Mouse (Mus musculus) erythroblast, embryonic 14.5 days (primary cell): ENCODE measurements around the gene Ksr1. TPM values are rescaled to one million over a fixed set of nuclear protein-coding genes. Genes with fewer than 3 reads are reported as not detected.

ENCODE experiments used
- H3K27me3 ChIP-seq: 2 replicates; pipeline ENCODE4 v1.6.1; 2012; ENCODE audit warnings: inconsistent platforms; ENCODE audit not compliant: control insufficient read depth
- H3K36me3 ChIP-seq: 2 replicates; pipeline ENCODE4 v1.6.1; 2012; ENCODE audit warnings: mild to moderate bottlenecking, inconsistent platforms; ENCODE audit not compliant: control insufficient read depth
- H3K4me1 ChIP-seq: 2 replicates; pipeline ENCODE4 v1.6.1; 2012; ENCODE audit warnings: inconsistent platforms; ENCODE audit not compliant: control insufficient read depth
- H3K4me3 ChIP-seq: replicated peaks from 2 replicates; pipeline ENCODE3; 2012; ENCODE audit warnings: moderate library complexity, mild to moderate bottlenecking, inconsistent platforms
- H3K9me3 ChIP-seq: 2 replicates; pipeline ENCODE4 v1.6.1; 2012; ENCODE audit warnings: low read length, inconsistent platforms, mixed read lengths; ENCODE audit not compliant: control insufficient read depth
- GATA1 ChIP-seq: IDR thresholded peaks from 2 replicates; pipeline ENCODE4 v1.6.1; 2012; ENCODE audit warnings: low read length, inconsistent platforms, mixed read lengths
- TAL1 ChIP-seq: IDR thresholded peaks from 3 replicates; pipeline ENCODE4 v1.6.1; 2012; ENCODE audit warnings: low read length, inconsistent platforms, mixed read lengths
- polyA plus RNA-seq: library from polyadenylated mRNA; stranded (reverse); fragments of >175 nt; gene quantifications from 2 replicates; pipeline ENCODE4 v1.2.3, GENCODE M21; 2012

Ksr1 gene
- polyA plus RNA-seq, 1 experiment = 4.4 TPM

- Histone ChIP-seq H3K9me3 (no peaks in the 10 kb centered on the region), H3K27me3 (no peaks in the 10 kb centered on the region), H3K4me1 (0 out of 2 replicates have a peak, but pooled peaks cover 1% of the 10 kb centered on the region), H3K4me3 (no peak overlapping the region), H3K36me3 (peaks cover 12% of the 10 kb centered on the region; the same call in 1 of the 2 replicates)
- TF ChIP-seq GATA1 (no peak), TAL1 (no peak)
These were observed 173.3 kb downstream of the Ksr1 start for GRCm38 (mm10) chr11:78972811-78973351.

- H3K36me3 ChIP-seq = peaks cover 12% of the 10 kb centered on the region; the same call in 1 of the 2 replicates
- H3K27me3 ChIP-seq = no peaks in the 10 kb centered on the region
- no peaks in the 10 kb centered on the region for H3K9me3 ChIP-seq
- H3K4me3 ChIP-seq = no peak overlapping the region
- H3K4me1 ChIP-seq = 0 out of 2 replicates have a peak, but pooled peaks cover 1% of the 10 kb centered on the region
- TF ChIP-seq TAL1 = no peak
- TF ChIP-seq GATA1 = no peak
These were observed 173.9 kb downstream of the Ksr1 start for GRCm38 (mm10) chr11:78972328-78972727.

- Histone ChIP-seq H3K4me1 (0 out of 2 replicates have a peak, but pooled peaks cover 1% of the 10 kb centered on the region), H3K9me3 (no peaks in the 10 kb centered on the region), H3K4me3 (no peak overlapping the region), H3K27me3 (no peaks in the 10 kb centered on the region), H3K36me3 (peaks cover 12% of the 10 kb centered on the region; the same call in 1 of the 2 replicates)
- no peak for TF ChIP-seq GATA1
- TF ChIP-seq TAL1 = no peak
These were observed 174.5 kb downstream of the Ksr1 start for GRCm38 (mm10) chr11:78971746-78972145.

GRCm38 (mm10) chr11:78971096-78971495, 175.1 kb downstream of the Ksr1 start:
- Histone ChIP-seq H3K27me3 (no peaks in the 10 kb centered on the region), H3K9me3 (no peaks in the 10 kb centered on the region), H3K36me3 (peaks cover 12% of the 10 kb centered on the region; the same call in 1 of the 2 replicates), H3K4me3 (no peak overlapping the region), H3K4me1 (0 out of 2 replicates have a peak, but pooled peaks cover 1% of the 10 kb centered on the region)
- TF ChIP-seq GATA1 (no peak), TAL1 (no peak)

GRCm38 (mm10) chr11:78968121-78968520, 178.1 kb downstream of the Ksr1 start:
- Histone ChIP-seq H3K27me3 (no peaks in the 10 kb centered on the region), H3K4me3 (no peak overlapping the region), H3K4me1 (no peaks in the 10 kb centered on the region), H3K36me3 (peaks cover 10% of the 10 kb centered on the region; the same call in 1 of the 2 replicates), H3K9me3 (no peaks in the 10 kb centered on the region)
- no peak for TF ChIP-seq TAL1
- no peak for TF ChIP-seq GATA1

GRCm38 (mm10) chr11:78967371-78967770, 178.8 kb downstream of the Ksr1 start:
- no peaks in the 10 kb centered on the region for H3K27me3 ChIP-seq
- peaks cover 10% of the 10 kb centered on the region; the same call in 1 of the 2 replicates for H3K36me3 ChIP-seq
- no peak overlapping the region for H3K4me3 ChIP-seq
- H3K9me3 ChIP-seq = no peaks in the 10 kb centered on the region
- H3K4me1 ChIP-seq = no peaks in the 10 kb centered on the region
- TF ChIP-seq GATA1 (no peak), TAL1 (no peak)

Other genes with a start within 250 kb of the Ksr1 start
- not detected in 2 replicates for gene Nos2, start 225.6 kb downstream of the Ksr1 start, polyA plus RNA-seq
- gene Lgals9, start 161.5 kb downstream of the Ksr1 start, polyA plus RNA-seq = 0.06 and 0.11 TPM in 2 replicates
- gene Wsb1, start 108.3 kb upstream of the Ksr1 start, polyA plus RNA-seq = 2.4 and 2.9 TPM in 2 replicates
- not detected in 2 replicates for gene Gm9964, start 150.5 kb upstream of the Ksr1 start, polyA plus RNA-seq
- 0.20 and 0.22 TPM in 2 replicates for gene Nf1, start 193.3 kb upstream of the Ksr1 start, polyA plus RNA-seq